Mouse (Mus musculus) olfactory bulb, adult 2 months (tissue): ENCODE data around the gene Tesk2. TPM values are rescaled to one million over a fixed set of nuclear protein-coding genes. Genes with fewer than 3 reads are reported as not detected.

Source experiments
- H3K27ac ChIP-seq: fragments of 200-500 bp; 2 replicates; pipeline ENCODE4 v1.5.1; 2012; ENCODE audit warnings: low read depth, low read length; ENCODE audit not compliant: insufficient read depth
- H3K4me1 ChIP-seq: fragments of 200-500 bp; 2 replicates; pipeline ENCODE4 v1.6.1; 2012; ENCODE audit warnings: low read length; ENCODE audit not compliant: control insufficient read depth, insufficient read depth
- H3K4me3 ChIP-seq: fragments of 200-500 bp; 2 replicates; pipeline ENCODE4 v1.5.1; 2012; ENCODE audit warnings: mild to moderate bottlenecking, low read depth, low read length, moderate library complexity; ENCODE audit not compliant: insufficient read depth
- CTCF ChIP-seq: fragments of 200-500 bp; IDR thresholded peaks from 2 replicates; pipeline ENCODE4 v1.5.1; 2012; ENCODE audit warnings: low read depth, mild to moderate bottlenecking, low read length, moderate library complexity; ENCODE audit not compliant: insufficient read depth
- POLR2A ChIP-seq: fragments of 200-500 bp; IDR thresholded peaks from 2 replicates; pipeline ENCODE4 v1.6.1; 2012; ENCODE audit warnings: mild to moderate bottlenecking, low read depth, low read length, moderate library complexity; ENCODE audit not compliant: insufficient read depth
- WGBS: fragments of 180-500 bp; shearing (Covaris S2); methylation state at CpG from one replicate; pipeline ENCODE4 v1.1.7; 2018; 5-methylcytosine and 5-hydroxymethylcytosine counted together
- polyA plus RNA-seq: library from polyadenylated mRNA; stranded (reverse); fragments of >200 nt; gene quantifications from 2 replicates; pipeline ENCODE4 v1.2.4, GENCODE M21; 2012; ENCODE audit warnings: low replicate concordance; ENCODE audit not compliant: missing spikeins, insufficient read depth, insufficient read length

Tesk2 gene
- polyA plus RNA-seq, 1 experiment = not detected

DNA sequence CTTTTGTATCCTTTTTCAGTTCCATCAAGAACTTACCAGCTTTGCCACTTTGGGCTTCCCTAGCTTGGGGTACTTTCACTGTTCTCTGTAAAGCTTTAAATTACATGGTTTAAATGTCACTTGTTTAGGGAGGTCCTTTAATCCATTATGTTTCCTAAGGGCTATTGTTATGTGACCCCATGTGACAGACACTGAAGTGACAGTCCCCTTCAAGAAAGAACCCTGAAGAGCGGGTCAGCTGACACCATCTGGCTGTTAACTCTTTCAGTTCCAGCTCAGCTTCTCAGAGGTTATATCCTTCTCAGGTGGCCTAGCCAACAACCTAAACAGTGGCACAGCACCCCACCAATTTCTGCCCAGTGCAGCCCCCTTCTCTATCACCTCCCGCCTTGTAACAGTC, 133.5 kb downstream of the Tesk2 start:
- peaks cover 3% of the 10 kb centered on the region; the same call in 1 of the 2 replicates for H3K4me1 ChIP-seq
- no peak overlapping the region for H3K4me3 ChIP-seq
- 59% methylated on average over 2 of the region's 2 CpGs for WGBS

More for the DNA sequence above, 133.5 kb downstream of the Tesk2 start:
- TF ChIP-seq CTCF (no peak), POLR2A (no peak)
- no peak overlapping the region for H3K27ac ChIP-seq

Other genes starting within 250 kb of the Tesk2 start
- gene Ipp, start 213.4 kb upstream of the Tesk2 start, polyA plus RNA-seq = not detected in 2 replicates
- not detected in 2 replicates for gene Tmem69, start 165.0 kb upstream of the Tesk2 start, polyA plus RNA-seq
- 174 TPM in 1 of 2 replicates, not detected in the other for gene Gpbp1l1, start 163.3 kb upstream of the Tesk2 start, polyA plus RNA-seq
- gene Ccdc17, start 124.3 kb upstream of the Tesk2 start, polyA plus RNA-seq = not detected in 2 replicates
- gene Nasp, start 93.0 kb upstream of the Tesk2 start, polyA plus RNA-seq = not detected in 2 replicates
- gene Akr1a1, start 69.3 kb upstream of the Tesk2 start, polyA plus RNA-seq = 1,277 TPM in 1 of 2 replicates, not detected in the other
- gene Prdx1, start 35.4 kb upstream of the Tesk2 start, polyA plus RNA-seq = 633 TPM in 1 of 2 replicates, not detected in the other
- gene Mmachc, start 12.5 kb upstream of the Tesk2 start, polyA plus RNA-seq = not detected in 2 replicates
- not detected in 2 replicates for gene Ccdc163, start 12.4 kb upstream of the Tesk2 start, polyA plus RNA-seq
- not detected in 2 replicates for gene Toe1, start 86.7 kb downstream of the Tesk2 start, polyA plus RNA-seq
- not detected in 2 replicates for gene Mutyh, start 86.8 kb downstream of the Tesk2 start, polyA plus RNA-seq
- not detected in 2 replicates for gene Hpdl, start 100.8 kb downstream of the Tesk2 start, polyA plus RNA-seq
- gene Zswim5, start 156.4 kb downstream of the Tesk2 start, polyA plus RNA-seq = not detected in 2 replicates